Mouse (Mus musculus) cerebellum, postnatal 36 days (tissue): ENCODE measurements around the gene Ccnd3.
"Not testable (repeated sequence)": the region's sequence is repeated elsewhere in the genome, so short reads cannot be mapped to it uniquely, and the experiment has no call there.

ENCODE experiments used
- DNase-seq, 2 experiments: peaks; one replicate each; pipeline ENCODE4 v3.0.0; 2021 to 2022; ENCODE audit warnings: mixed read lengths in 2 of 2

The Ccnd3 gene

GRCm38 (mm10) chr17:47597261-47597660, 92.4 kb downstream of the Ccnd3 start:
- no peak for DNase-seq

- peak in 1 of 2 experiments; percentile 34 for DNase-seq
Measured at GRCm38 (mm10) chr17:47597838-47598579, 93.2 kb downstream of the Ccnd3 start.

- DNase-seq, result not testable (repeated sequence)
Measured at GRCm38 (mm10) chr17:47598580-47599304, 93.9 kb downstream of the Ccnd3 start.

GRCm38 (mm10) chr17:47599511-47600297, 94.9 kb downstream of the Ccnd3 start:
- DNase-seq, result no peak

- DNase-seq, result no peak
Measured at GRCm38 (mm10) chr17:47600601-47601388, 95.9 kb downstream of the Ccnd3 start.

GRCm38 (mm10) chr17:47601389-47601755, 96.5 kb downstream of the Ccnd3 start:
- no peak for DNase-seq

- DNase-seq, result no peak
Measured at GRCm38 (mm10) chr17:47602289-47602688, 97.4 kb downstream of the Ccnd3 start.

- no peak for DNase-seq
Measured at GRCm38 (mm10) chr17:47606220-47606619, 101.4 kb downstream of the Ccnd3 start.

GRCm38 (mm10) chr17:47609182-47609581, 104.3 kb downstream of the Ccnd3 start:
- no peak for DNase-seq

- peak; percentile 98 for DNase-seq
Measured at GRCm38 (mm10) chr17:47610849-47611660, 106.2 kb downstream of the Ccnd3 start, which contains the start of the genes Bysl, Med20 and Gm20517. Bysl (minus strand) TSS chr17:47611492. Med20 (plus strand) TSS chr17:47611582. Gm20517 (plus strand) TSS chr17:47611589.

- no peak for DNase-seq
Measured at GRCm38 (mm10) chr17:47611661-47611982, 106.8 kb downstream of the Ccnd3 start.

GRCm38 (mm10) chr17:47614018-47614417, 109.2 kb downstream of the Ccnd3 start:
- DNase-seq, result no peak

GRCm38 (mm10) chr17:47616119-47616518, 111.3 kb downstream of the Ccnd3 start:
- no peak for DNase-seq

- no peak for DNase-seq
Measured at GRCm38 (mm10) chr17:47616652-47617051, 111.8 kb downstream of the Ccnd3 start.

- DNase-seq, result no peak
Measured at GRCm38 (mm10) chr17:47617605-47618307, 112.9 kb downstream of the Ccnd3 start.

- no peak for DNase-seq
Measured at GRCm38 (mm10) chr17:47618556-47619311, 113.9 kb downstream of the Ccnd3 start.

- DNase-seq, result no peak
Measured at GRCm38 (mm10) chr17:47622912-47623554, 118.2 kb downstream of the Ccnd3 start.

- DNase-seq, result not testable (repeated sequence)
Measured at GRCm38 (mm10) chr17:47624572-47624971, 119.7 kb downstream of the Ccnd3 start.

- DNase-seq, result no peak
Measured at GRCm38 (mm10) chr17:47625088-47625487, 120.2 kb downstream of the Ccnd3 start.

GRCm38 (mm10) chr17:47626031-47626430, 121.2 kb downstream of the Ccnd3 start:
- DNase-seq, result no peak
